Mouse (Mus musculus) induced T-regulatory cell, adult 2 months (primary cell): Measurements from ENCODE around the gene Gm42906.

ENCODE experiments used
- DNase-seq: peaks from one replicate; pipeline ENCODE4 v3.0.0-alpha.2; 2012; ENCODE audit warnings: low read depth

Gene Gm42906

GRCm38 (mm10) chr5:151022939-151023338 lies 405.0 kb downstream of the Gm42906 start:
- no peak for DNase-seq

- no peak for DNase-seq
Measured at GRCm38 (mm10) chr5:151022026-151022425, 405.9 kb downstream of the Gm42906 start.

DNA sequence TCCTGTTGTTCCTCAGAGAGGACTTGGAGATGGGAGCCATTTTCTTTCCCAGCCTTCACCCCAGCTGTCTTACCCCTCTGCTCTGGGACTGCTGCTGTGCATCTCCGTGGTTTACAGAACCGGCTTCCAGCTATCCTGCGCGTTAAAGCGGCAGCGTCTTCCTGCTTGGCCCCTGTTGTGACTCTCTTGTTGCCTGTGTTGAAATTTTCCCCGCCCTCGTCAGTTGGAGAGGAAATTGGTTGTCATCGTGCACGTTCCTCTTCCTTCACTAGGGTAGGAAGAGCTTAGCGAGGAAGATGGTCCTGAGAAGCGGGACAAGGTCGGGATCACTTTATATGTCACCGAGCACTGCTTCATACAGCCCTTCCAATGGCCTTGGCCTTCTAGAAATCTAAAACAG lies 407.1 kb downstream of the Gm42906 start:
- DNase-seq: no peak

DNA sequence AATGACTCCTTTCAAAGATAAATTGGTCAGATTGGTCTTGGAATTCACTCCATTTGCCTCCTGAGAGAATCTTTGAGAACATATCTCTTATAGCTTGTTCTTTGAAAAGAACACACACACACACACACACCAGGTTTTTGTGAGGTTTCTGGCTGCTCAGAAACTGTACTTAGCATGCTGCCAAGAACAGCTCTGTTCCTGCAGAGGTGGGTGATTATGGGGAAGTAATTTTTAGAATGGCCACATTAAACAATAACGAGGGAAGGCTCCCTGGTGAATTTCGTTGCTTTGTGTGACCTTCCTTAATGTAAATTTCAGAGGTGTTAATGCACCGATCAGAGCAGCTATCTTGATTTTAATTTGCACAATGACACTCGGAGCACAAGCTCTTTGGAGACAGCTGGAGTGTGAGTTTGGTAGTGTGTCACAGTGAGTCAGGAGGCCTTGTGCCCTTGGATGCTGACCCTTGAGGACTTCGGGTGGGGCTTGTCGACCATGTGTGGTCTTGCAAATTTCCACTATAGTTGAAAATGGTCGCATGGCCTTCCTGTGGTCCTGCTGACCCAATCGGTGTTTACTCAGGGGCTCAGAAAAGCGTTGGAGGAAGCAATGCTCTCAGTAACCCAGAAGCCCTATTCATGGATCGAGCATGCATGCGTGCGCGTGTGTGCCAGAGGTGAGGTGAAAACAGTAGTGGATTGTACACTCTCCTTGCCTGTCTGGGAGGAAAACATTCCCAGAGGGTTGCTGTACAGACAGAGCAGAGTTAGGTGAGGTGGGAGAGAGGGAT lies 407.7 kb downstream of the Gm42906 start:
- DNase-seq: no peak

DNA sequence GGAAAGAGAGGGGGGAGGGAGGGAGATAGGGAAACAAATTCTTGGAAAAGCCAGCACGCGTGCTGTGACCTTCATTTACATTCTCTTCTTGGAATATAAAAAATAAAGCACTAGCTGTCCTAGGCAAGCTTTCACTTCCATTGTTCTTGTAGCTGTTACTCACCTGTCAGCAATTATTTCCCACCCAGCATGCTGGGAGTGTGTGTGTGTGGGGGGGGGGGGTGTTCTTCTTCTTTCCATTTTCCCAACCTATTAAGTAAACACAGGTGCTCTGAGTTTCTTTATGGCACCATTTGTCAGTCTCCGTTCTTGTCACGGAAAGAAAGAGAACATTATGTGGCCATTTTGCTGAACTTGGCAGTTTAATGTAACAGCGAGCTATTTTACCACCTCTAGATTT lies 409.0 kb downstream of the Gm42906 start:
- DNase-seq: no peak

DNA sequence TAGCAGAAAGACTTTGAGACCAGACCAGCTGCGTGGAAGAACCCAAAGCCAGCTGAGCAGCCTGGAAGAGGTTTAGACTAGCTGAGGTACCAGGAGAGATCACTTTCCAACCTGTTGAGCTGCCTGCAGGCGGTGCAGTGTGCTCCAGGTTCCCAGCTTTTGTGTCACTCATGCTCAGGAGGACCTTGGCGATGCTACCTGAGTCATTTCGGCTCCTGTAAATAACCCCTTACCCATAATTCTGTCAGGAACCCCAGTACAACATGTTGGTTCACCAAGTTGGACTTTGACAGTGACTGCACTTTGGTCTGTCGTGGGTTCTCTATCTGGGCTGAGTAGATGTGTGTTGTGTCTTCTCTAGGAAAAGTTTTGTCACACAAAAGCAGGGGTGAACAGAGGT lies 409.5 kb downstream of the Gm42906 start:
- no peak for DNase-seq
